Mouse (Mus musculus) spleen, adult 2 months (tissue): ENCODE data around the gene Rag2. TPM values are rescaled to one million over a fixed set of nuclear protein-coding genes. Genes with fewer than 3 reads are reported as not detected.

Source experiments
- DNase-seq, 2 experiments: peaks; one replicate each; pipeline versions ENCODE4 v3.0.0 to v3.0.0-alpha.2; 2012 to 2021; ENCODE audit warnings: low spot score in 2 of 2, low read depth in 1 of 2
- H3K27ac ChIP-seq: fragments of 200-500 bp; 2 replicates; pipeline ENCODE4 v1.5.1; 2012; ENCODE audit warnings: low read length, inconsistent platforms; ENCODE audit not compliant: insufficient read depth
- H3K27me3 ChIP-seq: fragments of 200-500 bp; 2 replicates; pipeline ENCODE4 v1.6.1; 2012; ENCODE audit warnings: mild to moderate bottlenecking, moderate library complexity, low read length, inconsistent platforms; ENCODE audit not compliant: control insufficient read depth, insufficient read depth
- H3K36me3 ChIP-seq: fragments of 200-500 bp; 2 replicates; pipeline ENCODE4 v1.6.1; 2012; ENCODE audit warnings: mild to moderate bottlenecking, low read length, inconsistent platforms; ENCODE audit not compliant: control insufficient read depth, insufficient read depth
- H3K4me1 ChIP-seq: fragments of 200-500 bp; 2 replicates; pipeline ENCODE4 v1.6.1; 2011; ENCODE audit warnings: inconsistent platforms; ENCODE audit not compliant: control insufficient read depth, insufficient read depth, insufficient read length
- H3K4me3 ChIP-seq: fragments of 200-500 bp; 2 replicates; pipeline ENCODE4 v1.5.1; 2011; ENCODE audit warnings: mild to moderate bottlenecking, inconsistent platforms; ENCODE audit not compliant: insufficient read depth, insufficient read length; ENCODE audit errors: extremely low read depth
- CTCF ChIP-seq: fragments of 200-500 bp; IDR thresholded peaks from 2 replicates; pipeline ENCODE4 v1.5.1; 2011; ENCODE audit warnings: mild to moderate bottlenecking, inconsistent platforms; ENCODE audit not compliant: insufficient read depth, insufficient read length, insufficient replicate concordance; ENCODE audit errors: extremely low read depth
- POLR2A ChIP-seq: fragments of 200-500 bp; IDR thresholded peaks from 2 replicates; pipeline ENCODE4 v1.6.1; 2011; ENCODE audit warnings: low read depth, low read length, inconsistent platforms
- WGBS: fragments of 180-500 bp; shearing (Covaris S2); methylation state at CpG from one replicate; pipeline ENCODE4 v1.1.7; 2018; 5-methylcytosine and 5-hydroxymethylcytosine counted together
- polyA plus RNA-seq: library from polyadenylated mRNA; depleted of rRNA; stranded (reverse); fragments of >200 nt; gene quantifications from 2 replicates; pipeline ENCODE4 v1.2.3, GENCODE M21; 2012; rRNA removed

Gene Rag2
- polyA plus RNA-seq, 1 experiment: not detected

GRCm38 (mm10) chr2:101665058-101665702 lies 40.7 kb downstream of the Rag2 start:
- peak; percentile 28 to 67 for DNase-seq
- 28% methylated on average over 9 of the region's 9 CpGs for WGBS
- H3K27ac ChIP-seq: no peak overlapping the region
- H3K27me3 ChIP-seq: no peaks in the 10 kb centered on the region
- H3K4me3 ChIP-seq: no peak overlapping the region
- H3K4me1 ChIP-seq: no peaks in the 10 kb centered on the region; the same call in 1 of the 2 replicates
- no peaks in the 10 kb centered on the region for H3K36me3 ChIP-seq
- TF ChIP-seq CTCF (peak; percentile 80; the same call in 1 of the 2 replicates), POLR2A (no peak)

- no peak for DNase-seq
- Histone ChIP-seq H3K4me3 (no peak overlapping the region), H3K36me3 (no peaks in the 10 kb centered on the region), H3K4me1 (no peaks in the 10 kb centered on the region; the same call in 1 of the 2 replicates), H3K27me3 (no peaks in the 10 kb centered on the region), H3K27ac (no peak overlapping the region)
- TF ChIP-seq CTCF: no peak
- no peak for TF ChIP-seq POLR2A
- 91% methylated on average over 3 of the region's 3 CpGs for WGBS
Measured at GRCm38 (mm10) chr2:101665703-101666092, 41.2 kb downstream of the Rag2 start.

- no peak for DNase-seq
- Histone ChIP-seq H3K4me1 (no peaks in the 10 kb centered on the region; the same call in 1 of the 2 replicates), H3K36me3 (no peaks in the 10 kb centered on the region), H3K4me3 (no peak overlapping the region), H3K27me3 (no peaks in the 10 kb centered on the region), H3K27ac (no peak overlapping the region)
- TF ChIP-seq CTCF (no peak), POLR2A (no peak)
- 85% methylated on average over 3 of the region's 3 CpGs for WGBS
Measured at GRCm38 (mm10) chr2:101668751-101669150, 44.2 kb downstream of the Rag2 start.

- no peaks in the 10 kb centered on the region for H3K4me1 ChIP-seq
- TF ChIP-seq CTCF (no peak), POLR2A (no peak)
- no peak overlapping the region for H3K4me3 ChIP-seq
- 70% methylated on average over 3 of the region's 3 CpGs for whole genome bisulfite sequencing
- no peak overlapping the region for H3K27ac ChIP-seq
- no peaks in the 10 kb centered on the region for H3K27me3 ChIP-seq
- DNase-seq: no peak
- H3K36me3 ChIP-seq: no peaks in the 10 kb centered on the region
Measured at GRCm38 (mm10) chr2:101673547-101673946, 49.0 kb downstream of the Rag2 start.

- no peaks in the 10 kb centered on the region; the same call in 1 of the 2 replicates for H3K4me1 ChIP-seq
- WGBS: under 1% methylated on average over 66 of the region's 68 CpGs
- H3K27me3 ChIP-seq: no peaks in the 10 kb centered on the region
- TF ChIP-seq CTCF: peak; percentile 80
- peak; percentile 61 for TF ChIP-seq POLR2A
- DNase-seq: peak; percentile 61 to 88
- H3K4me3 ChIP-seq: peak within 1 kb of the TSS; percentile 98
- H3K36me3 ChIP-seq: no peaks in the 10 kb centered on the region; the same call in 1 of the 2 replicates
- H3K27ac ChIP-seq: peak within 1 kb of the TSS; percentile 73
Measured at GRCm38 (mm10) chr2:101678236-101679021, 53.9 kb downstream of the Rag2 start, which contains the start of gene Traf6. Gene Traf6, plus strand, starts transcription at chr2:101678429.

- TF ChIP-seq CTCF (no peak), POLR2A (no peak)
- Histone ChIP-seq H3K4me1 (no peaks in the 10 kb centered on the region; the same call in 1 of the 2 replicates), H3K27ac (no peak overlapping the region), H3K36me3 (no peaks in the 10 kb centered on the region; the same call in 1 of the 2 replicates), H3K4me3 (peak overlapping the region; percentile 98), H3K27me3 (no peaks in the 10 kb centered on the region)
- 2% methylated on average over 15 of the region's 15 CpGs for WGBS
- DNase-seq: no peak
Measured at GRCm38 (mm10) chr2:101679164-101679784, 54.8 kb downstream of the Rag2 start.

Other genes with a start within 250 kb of the Rag2 start
- gene Rag1, start 24.8 kb downstream of the Rag2 start, polyA plus RNA-seq: 0.06 and 0.12 TPM in 2 replicates
- gene B230118H07Rik, start 24.8 kb downstream of the Rag2 start, polyA plus RNA-seq: 0.54 and 0.62 TPM in 2 replicates
- gene Traf6, start 53.7 kb downstream of the Rag2 start, polyA plus RNA-seq: 8.6 and 9.9 TPM in 2 replicates